Mouse (Mus musculus): ENCODE data around the gene Rhox3e. TPM values are rescaled to one million over a fixed set of nuclear protein-coding genes. Genes with fewer than 3 reads are reported as not detected.
"Not testable (repeated sequence)": the region's sequence is repeated elsewhere in the genome, so short reads cannot be mapped to it uniquely, and the experiment has no call there.

The Rhox3e gene
- polyA plus RNA-seq (2012): not detected in 2 replicates

DNA sequence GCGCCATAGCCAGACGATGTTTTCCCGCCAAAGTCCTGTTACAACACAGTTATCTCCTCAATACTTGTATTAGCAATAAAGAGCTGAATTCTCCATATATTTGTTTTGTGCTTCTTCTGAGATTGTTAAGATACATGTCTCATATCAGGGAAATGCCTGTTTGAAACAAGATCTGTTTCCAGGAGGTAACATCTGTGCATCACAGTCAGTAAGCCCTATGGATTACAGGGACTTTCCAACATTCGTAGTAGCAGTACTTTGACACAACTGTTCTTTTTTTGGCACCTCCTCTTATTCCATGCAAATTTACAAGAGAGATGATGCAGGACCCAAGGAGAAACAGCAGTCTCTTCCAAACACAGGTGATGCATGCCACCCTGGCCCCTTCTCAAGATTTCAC, at the start of gene Rhox3e:
Gene Rhox3e, plus strand, starts transcription at position 301 of the 400 bp plus-strand sequence.
- H3K4me1 ChIP-seq (ENCODE audit: control insufficient read depth); H3K4me3 ChIP-seq (replicated peaks); H3K27me3 ChIP-seq (ENCODE audit: control insufficient read depth); H3K36me3 ChIP-seq (ENCODE audit: control insufficient read depth); H3K9me3 ChIP-seq (ENCODE audit: control insufficient read depth, low read length): not testable (repeated sequence)

DNA sequence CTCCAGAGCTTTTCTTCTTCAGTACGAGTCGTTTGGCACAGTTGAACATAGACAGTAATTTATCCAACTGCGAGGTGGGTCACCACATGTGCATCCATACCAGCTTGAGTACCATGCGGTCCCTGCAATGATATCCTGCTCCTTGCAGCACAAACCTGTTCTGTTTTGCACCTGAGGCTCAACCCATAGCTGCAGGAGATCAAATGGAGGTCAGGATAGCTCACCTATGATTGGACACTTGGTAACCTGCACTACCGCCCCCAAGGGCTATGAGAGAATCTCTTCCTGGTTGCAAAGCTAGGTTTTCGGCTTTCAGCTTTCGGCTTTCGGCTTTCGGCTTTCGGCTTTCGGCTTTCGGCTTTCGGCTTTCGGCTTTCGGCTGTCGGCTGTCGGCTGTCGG, 27.8 kb upstream of the Rhox3e start, which contains the start of gene Rhox4d:
Gene Rhox4d, plus strand, starts transcription at position 301 of the 400 bp plus-strand sequence.
- not testable (repeated sequence) for H3K9me3 ChIP-seq (ENCODE audit: control insufficient read depth, low read length); H3K36me3 ChIP-seq (ENCODE audit: control insufficient read depth); H3K27me3 ChIP-seq (ENCODE audit: control insufficient read depth); H3K4me3 ChIP-seq (replicated peaks); H3K4me1 ChIP-seq (ENCODE audit: control insufficient read depth)

DNA sequence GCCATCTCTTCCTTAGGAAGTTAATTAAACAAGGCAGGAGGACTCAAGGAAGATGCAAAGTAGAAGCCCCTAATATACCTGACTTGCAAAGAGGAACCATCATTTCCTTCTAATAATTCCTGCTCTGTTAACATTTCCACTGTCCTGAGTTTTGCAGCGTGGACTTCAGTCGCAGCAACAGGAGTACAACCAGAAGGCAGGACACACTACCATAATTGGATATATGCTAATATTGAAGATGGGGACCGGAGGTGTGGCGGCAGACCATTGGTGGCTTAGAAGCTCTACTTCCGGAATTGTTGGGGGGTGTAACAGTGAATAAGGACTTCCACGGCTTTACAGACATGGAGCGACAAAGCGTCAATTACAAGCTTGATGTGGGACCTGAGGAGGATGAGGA, 11.7 kb upstream of the Rhox3e start, which contains the start of gene Rhox2e:
Gene Rhox2e, plus strand, starts transcription at position 301 of the 400 bp plus-strand sequence.
- H3K4me1 ChIP-seq (ENCODE audit: control insufficient read depth); H3K27me3 ChIP-seq (ENCODE audit: control insufficient read depth); H3K4me3 ChIP-seq (replicated peaks); H3K9me3 ChIP-seq (ENCODE audit: control insufficient read depth, low read length); H3K36me3 ChIP-seq (ENCODE audit: control insufficient read depth): not testable (repeated sequence)

DNA sequence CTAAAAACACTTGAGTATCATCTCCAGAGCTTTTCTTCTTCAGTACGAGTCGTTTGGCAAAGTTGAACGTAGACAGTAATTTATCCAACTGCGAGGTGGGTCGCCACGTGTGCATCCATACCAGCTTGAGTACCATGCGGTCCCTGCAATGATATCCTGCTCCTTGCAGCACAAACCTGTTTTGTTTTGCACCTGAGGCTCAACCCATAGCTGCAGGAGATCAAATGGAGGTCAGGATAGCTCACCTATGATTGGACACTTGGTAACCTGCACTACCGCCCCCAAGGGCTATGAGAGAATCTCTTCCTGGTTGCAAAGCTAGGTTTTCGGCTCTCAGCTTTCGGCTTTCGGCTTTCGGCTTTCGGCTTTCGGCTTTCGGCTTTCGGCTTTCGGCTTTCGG, 15.3 kb downstream of the Rhox3e start, which contains the start of gene Rhox4e:
Gene Rhox4e, plus strand, starts transcription at position 301 of the 400 bp plus-strand sequence.
- H3K27me3 ChIP-seq (ENCODE audit: control insufficient read depth); H3K4me1 ChIP-seq (ENCODE audit: control insufficient read depth); H3K9me3 ChIP-seq (ENCODE audit: control insufficient read depth, low read length); H3K4me3 ChIP-seq (replicated peaks); H3K36me3 ChIP-seq (ENCODE audit: control insufficient read depth): not testable (repeated sequence)

DNA sequence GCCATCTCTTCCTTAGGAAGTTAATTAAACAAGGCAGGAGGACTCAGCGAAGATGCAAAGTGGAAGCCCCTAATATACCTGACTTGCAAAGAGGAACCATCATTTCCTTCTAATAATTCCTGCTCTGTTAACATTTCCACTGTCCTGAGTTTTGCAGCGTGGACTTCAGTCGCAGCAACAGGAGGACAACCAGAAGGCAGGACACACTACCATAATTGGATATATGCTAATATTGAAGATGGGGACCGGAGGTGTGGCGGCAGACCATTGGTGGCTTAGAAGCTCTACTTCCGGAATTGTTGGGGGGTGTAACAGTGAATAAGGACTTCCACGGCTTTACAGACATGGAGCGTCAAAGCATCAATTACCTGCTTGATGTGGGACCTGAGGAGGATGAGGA, 29.3 kb downstream of the Rhox3e start, which contains the start of gene Rhox2f:
Gene Rhox2f, plus strand, starts transcription at position 301 of the 400 bp plus-strand sequence.
- H3K27me3 ChIP-seq (ENCODE audit: control insufficient read depth); H3K36me3 ChIP-seq (ENCODE audit: control insufficient read depth); H3K9me3 ChIP-seq (ENCODE audit: control insufficient read depth, low read length); H3K4me1 ChIP-seq (ENCODE audit: control insufficient read depth); H3K4me3 ChIP-seq (replicated peaks): not testable (repeated sequence)

DNA sequence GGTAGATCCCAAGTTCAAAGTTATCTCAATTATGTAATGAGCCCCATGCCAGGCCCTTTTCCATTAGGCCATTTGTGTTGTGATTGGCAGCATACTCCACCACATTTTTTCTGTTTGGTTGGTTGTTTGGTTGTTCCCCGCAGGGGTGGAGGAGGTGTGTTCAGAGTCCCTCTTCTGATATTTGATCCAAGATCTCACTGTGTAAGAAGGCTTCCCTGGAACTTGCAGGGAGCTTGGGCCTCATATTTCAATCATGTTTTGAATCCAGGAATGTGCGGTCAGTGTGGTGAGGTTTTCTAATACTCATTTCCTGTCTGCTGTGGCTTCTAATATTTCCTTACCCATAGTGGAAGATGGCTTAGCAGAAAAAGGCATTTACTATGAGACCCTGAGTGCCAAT, 30.8 kb downstream of the Rhox3e start:
- not testable (repeated sequence) for H3K27me3 ChIP-seq (ENCODE audit: control insufficient read depth)

DNA sequence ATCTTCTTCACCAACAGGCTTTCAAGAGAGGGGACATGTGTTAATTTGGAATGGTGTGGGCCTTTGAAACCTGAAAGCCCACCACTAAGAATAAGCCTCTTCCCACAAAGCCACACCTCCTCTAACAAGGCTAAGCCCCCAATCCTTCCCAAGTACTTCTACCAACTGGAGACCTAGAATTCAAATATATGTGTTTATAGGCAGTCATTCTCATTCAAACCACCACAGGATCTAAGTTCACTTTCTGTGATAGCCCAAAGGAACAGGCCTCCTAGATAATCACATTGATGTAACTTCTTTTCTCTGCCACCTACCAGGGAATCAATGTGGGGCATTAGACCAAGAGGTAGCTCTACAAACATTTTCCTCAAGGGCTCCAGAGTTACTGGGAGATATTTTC, 38.9 kb downstream of the Rhox3e start, which contains the start of gene Rhox3f:
Gene Rhox3f, plus strand, starts transcription at position 301 of the 400 bp plus-strand sequence.
- H3K4me1 ChIP-seq (ENCODE audit: control insufficient read depth); H3K27me3 ChIP-seq (ENCODE audit: control insufficient read depth); H3K4me3 ChIP-seq (replicated peaks); H3K36me3 ChIP-seq (ENCODE audit: control insufficient read depth); H3K9me3 ChIP-seq (ENCODE audit: control insufficient read depth, low read length): not testable (repeated sequence)

More for the DNA sequence above, 30.8 kb downstream of the Rhox3e start:
- not testable (repeated sequence) for H3K4me1 ChIP-seq (ENCODE audit: control insufficient read depth); H3K36me3 ChIP-seq (ENCODE audit: control insufficient read depth); H3K4me3 ChIP-seq (replicated peaks); H3K9me3 ChIP-seq (ENCODE audit: control insufficient read depth, low read length)

Other genes with a start within 250 kb of the Rhox3e start
- not detected in 2 replicates for gene Rhox3a2, start 162.0 kb upstream of the Rhox3e start, polyA plus RNA-seq (2012)
- gene Rhox4a2, start 151.2 kb upstream of the Rhox3e start, polyA plus RNA-seq (2012): not detected in 2 replicates
- gene Rhox2b, start 130.0 kb upstream of the Rhox3e start, polyA plus RNA-seq (2012): not detected in 2 replicates
- gene Rhox4b, start 109.5 kb upstream of the Rhox3e start, polyA plus RNA-seq (2012): not detected in 2 replicates
- gene Rhox2c, start 88.3 kb upstream of the Rhox3e start, polyA plus RNA-seq (2012): not detected in 2 replicates
- gene Rhox3c, start 83.4 kb upstream of the Rhox3e start, polyA plus RNA-seq (2012): not detected in 2 replicates
- gene Rhox4c, start 61.7 kb upstream of the Rhox3e start, polyA plus RNA-seq (2012): not detected in 2 replicates
- gene Rhox2d, start 48.6 kb upstream of the Rhox3e start, polyA plus RNA-seq (2012): not detected in 2 replicates
- not detected in 2 replicates for gene Rhox4d, start 27.7 kb upstream of the Rhox3e start, polyA plus RNA-seq (2012)
- gene Rhox2e, start 11.6 kb upstream of the Rhox3e start, polyA plus RNA-seq (2012): not detected in 2 replicates
- gene Rhox4e, start 15.4 kb downstream of the Rhox3e start, polyA plus RNA-seq (2012): not detected in 2 replicates
- not detected in 2 replicates for gene Rhox2f, start 29.4 kb downstream of the Rhox3e start, polyA plus RNA-seq (2012)
- gene Rhox3f, start 39.0 kb downstream of the Rhox3e start, polyA plus RNA-seq (2012): not detected in 2 replicates
- gene Rhox4f, start 65.7 kb downstream of the Rhox3e start, polyA plus RNA-seq (2012): not detected in 2 replicates
- gene Rhox3g, start 86.6 kb downstream of the Rhox3e start, polyA plus RNA-seq (2012): not detected in 2 replicates
- not detected in 2 replicates for gene Rhox2g, start 101.5 kb downstream of the Rhox3e start, polyA plus RNA-seq (2012)
- gene Rhox4g, start 109.3 kb downstream of the Rhox3e start, polyA plus RNA-seq (2012): not detected in 2 replicates
- gene Rhox3h, start 126.7 kb downstream of the Rhox3e start, polyA plus RNA-seq (2012): not detected in 2 replicates
- not detected in 2 replicates for gene Rhox2h, start 131.3 kb downstream of the Rhox3e start, polyA plus RNA-seq (2012)

Data from erythroblast, embryonic 14.5 days (primary cell).